Mouse (Mus musculus) ovary, postnatal 36 days (tissue): ENCODE data around the gene Cib2.

Experiments
- DNase-seq: peaks from one replicate; pipeline ENCODE4 v3.0.0; 2022; ENCODE audit warnings: low spot score, mixed read lengths

The Cib2 gene

GRCm38 (mm10) chr9:54544954-54545315 is 15.1 kb downstream of the Cib2 start:
- no peak for DNase-seq

GRCm38 (mm10) chr9:54544212-54544953 is 15.6 kb downstream of the Cib2 start:
- DNase-seq = no peak

GRCm38 (mm10) chr9:54540801-54541200 is 19.2 kb downstream of the Cib2 start:
- no peak for DNase-seq

GRCm38 (mm10) chr9:54538684-54539083 is 21.3 kb downstream of the Cib2 start, which contains the start of gene Sh2d7:
Sh2d7 (plus strand) TSS chr9:54538984.
- no peak for DNase-seq

- no peak for DNase-seq
Observed at GRCm38 (mm10) chr9:54538244-54538643, 21.8 kb downstream of the Cib2 start.

- no peak for DNase-seq
Observed at GRCm38 (mm10) chr9:54537480-54537879, 22.5 kb downstream of the Cib2 start.

GRCm38 (mm10) chr9:54537030-54537429 is 23.0 kb downstream of the Cib2 start:
- no peak for DNase-seq

GRCm38 (mm10) chr9:54536236-54536635 is 23.8 kb downstream of the Cib2 start:
- no peak for DNase-seq

GRCm38 (mm10) chr9:54533975-54534374 is 26.0 kb downstream of the Cib2 start:
- DNase-seq = peak; percentile 33

GRCm38 (mm10) chr9:54532926-54533325 is 27.1 kb downstream of the Cib2 start:
- DNase-seq = no peak

GRCm38 (mm10) chr9:54531421-54531820 is 28.6 kb downstream of the Cib2 start:
- DNase-seq = no peak

- DNase-seq = no peak
Observed at GRCm38 (mm10) chr9:54530836-54531235, 29.2 kb downstream of the Cib2 start.

- DNase-seq = no peak
Observed at GRCm38 (mm10) chr9:54529950-54530349, 30.1 kb downstream of the Cib2 start.

GRCm38 (mm10) chr9:54527694-54528093 is 32.3 kb downstream of the Cib2 start:
- DNase-seq = no peak

- DNase-seq = no peak
Observed at GRCm38 (mm10) chr9:54520286-54520685, 39.7 kb downstream of the Cib2 start.

GRCm38 (mm10) chr9:54518921-54519320 is 41.1 kb downstream of the Cib2 start:
- no peak for DNase-seq

GRCm38 (mm10) chr9:54515991-54516390 is 44.0 kb downstream of the Cib2 start:
- DNase-seq = no peak

- no peak for DNase-seq
Observed at GRCm38 (mm10) chr9:54502873-54503272, 57.1 kb downstream of the Cib2 start.

GRCm38 (mm10) chr9:54502111-54502495 is 57.9 kb downstream of the Cib2 start:
- no peak for DNase-seq

GRCm38 (mm10) chr9:54501453-54502110 is 58.4 kb downstream of the Cib2 start, which contains the start of gene Dmxl2:
Dmxl2 (minus strand) TSS chr9:54501626.
- DNase-seq = peak; percentile 89

GRCm38 (mm10) chr9:54500832-54501452 is 59.1 kb downstream of the Cib2 start:
- peak; percentile 50 for DNase-seq

GRCm38 (mm10) chr9:54499791-54500190 is 60.2 kb downstream of the Cib2 start:
- DNase-seq = no peak

GRCm38 (mm10) chr9:54499291-54499690 is 60.7 kb downstream of the Cib2 start:
- DNase-seq = no peak
